Mouse (Mus musculus) frontal cortex, postnatal 25 days (tissue): Measurements from ENCODE around the gene Abl2.

Source experiments
- DNase-seq, 2 experiments: peaks; one replicate each; pipeline ENCODE4 v3.0.0; 2022; ENCODE audit warnings: low spot score in 2 of 2

The Abl2 gene

GRCm38 (mm10) chr1:156669208-156669983 is 110.8 kb downstream of the Abl2 start:
- DNase-seq = no peak

GRCm38 (mm10) chr1:156671921-156672320 is 113.3 kb downstream of the Abl2 start:
- DNase-seq = no peak

DNA sequence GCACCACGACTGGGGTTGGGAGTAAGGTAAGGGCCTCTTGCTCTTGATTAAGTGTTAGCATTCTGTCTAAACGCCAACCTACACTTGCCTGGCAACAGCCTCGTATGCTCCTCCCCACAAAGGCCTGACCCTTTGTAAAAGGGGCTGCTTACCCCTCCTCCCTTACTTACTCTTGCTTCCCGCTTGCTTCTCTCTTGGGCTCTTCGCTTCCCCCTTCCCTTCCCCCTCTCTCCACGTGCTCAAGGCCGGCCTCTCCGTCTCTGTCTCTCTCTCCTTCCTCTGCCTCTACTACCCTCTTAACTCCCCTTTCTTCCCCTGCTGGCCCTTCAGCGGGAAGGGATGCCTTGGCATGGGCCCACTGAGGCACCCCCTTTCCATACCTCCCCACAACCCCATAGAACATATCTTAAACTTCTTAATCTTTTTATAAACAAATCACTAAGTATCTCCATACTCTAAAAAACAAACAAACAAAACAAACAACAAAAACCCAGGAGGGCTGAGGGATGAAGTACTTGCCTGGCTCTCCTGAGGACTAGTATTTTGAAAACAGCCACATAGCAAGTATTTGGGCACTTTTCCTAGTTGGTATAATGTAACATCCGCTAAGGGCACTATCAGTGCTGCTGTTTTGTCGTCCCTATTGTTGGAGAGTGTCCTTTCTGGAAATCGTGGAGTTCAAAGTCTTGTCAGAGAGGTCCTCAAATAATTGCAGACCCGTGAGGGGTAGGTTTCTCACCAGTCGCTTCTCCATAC is 114.3 kb downstream of the Abl2 start:
- DNase-seq = no peak

- no peak for DNase-seq
Measured at GRCm38 (mm10) chr1:156673476-156674194, 115.0 kb downstream of the Abl2 start.

GRCm38 (mm10) chr1:156674195-156675000 is 115.8 kb downstream of the Abl2 start, which contains the start of gene Tor3a:
Gene Tor3a, minus strand, starts transcription at chr1:156674356.
- no peak for DNase-seq

DNA sequence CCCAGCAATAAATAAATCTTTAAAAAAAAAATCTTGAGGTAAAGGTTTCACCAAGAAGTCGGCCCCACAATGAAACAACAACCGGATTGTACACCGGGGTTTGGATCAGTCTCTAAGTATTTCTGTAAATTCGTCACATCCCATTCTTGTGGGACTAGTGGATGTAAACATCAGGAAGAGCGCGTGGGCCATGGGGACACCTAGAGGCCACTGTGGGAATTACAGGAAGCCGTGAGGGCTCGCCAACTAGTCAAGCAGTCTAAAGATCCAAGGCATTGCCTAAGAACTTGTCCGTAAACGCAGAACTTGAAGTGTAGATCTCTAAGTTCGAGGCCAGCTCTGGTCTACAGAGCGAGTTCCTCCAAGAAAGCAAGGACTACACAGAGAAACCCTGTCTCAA is 117.6 kb downstream of the Abl2 start:
- DNase-seq = no peak

DNA sequence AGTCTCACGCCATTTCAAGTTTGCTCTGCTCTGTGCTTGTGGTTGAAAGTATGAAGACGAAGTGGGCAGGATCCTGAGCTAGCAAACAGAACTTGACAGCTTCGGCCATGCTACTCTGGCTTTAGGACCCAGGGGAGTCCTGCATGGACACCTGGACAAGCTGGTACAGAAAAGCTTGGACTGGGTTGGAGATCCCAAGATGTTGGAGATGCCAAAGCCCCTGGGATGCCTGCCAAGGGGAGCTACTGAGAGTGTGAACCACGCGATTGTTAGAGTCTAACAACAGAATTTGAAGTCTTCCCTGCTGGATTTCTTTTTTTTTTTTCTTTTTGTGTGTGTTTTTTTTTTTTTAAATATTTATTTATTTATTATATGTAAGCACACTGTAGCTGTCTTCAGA is 118.0 kb downstream of the Abl2 start:
- no peak for DNase-seq

GRCm38 (mm10) chr1:156677230-156677629 is 118.6 kb downstream of the Abl2 start:
- DNase-seq = no peak

DNA sequence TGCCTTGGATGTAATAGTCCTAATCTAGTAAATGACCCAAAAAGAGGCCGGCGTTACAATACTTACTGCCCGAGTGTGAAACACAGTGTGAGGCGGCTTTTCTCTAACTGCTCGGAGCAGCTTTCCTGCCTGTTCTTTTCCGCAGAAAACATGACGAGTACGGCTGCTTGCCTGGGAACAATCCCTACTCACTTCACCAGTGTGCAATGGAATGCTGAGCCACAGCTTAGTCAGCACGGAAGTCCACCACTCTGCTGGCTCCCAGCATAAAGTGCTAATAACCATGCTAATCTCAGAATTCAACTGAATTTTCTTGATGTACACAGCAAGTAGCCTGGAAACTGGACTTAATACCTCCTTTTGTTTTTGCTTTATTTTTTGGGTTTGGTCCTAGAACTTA is 121.0 kb downstream of the Abl2 start:
- no peak for DNase-seq

- DNase-seq = no peak
Measured at GRCm38 (mm10) chr1:156686025-156686661, 127.6 kb downstream of the Abl2 start.
